Mouse (Mus musculus): ENCODE results near the gene Cdh11.

DNA sequence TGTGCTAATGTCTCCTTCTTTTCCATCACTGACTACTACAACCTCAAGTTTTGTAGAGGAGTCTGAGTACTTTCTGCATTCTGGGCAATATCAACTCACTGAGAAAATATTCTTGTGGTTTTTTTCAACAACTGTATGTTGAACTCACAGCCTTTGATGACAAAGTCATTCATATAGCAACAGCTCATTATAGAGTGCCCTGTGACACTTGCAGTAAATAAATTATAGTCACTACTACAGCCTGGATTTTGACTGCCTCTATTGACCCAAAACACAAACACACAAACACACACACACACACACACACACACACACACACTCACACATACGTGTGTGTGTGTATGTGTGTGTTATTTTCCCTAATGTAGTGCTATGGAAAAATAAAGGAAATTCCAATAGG lies 10.8 kb downstream of the Cdh11 start:
- TF ChIP-seq POLR2A (IDR thresholded peaks at IDR 0.05; ENCODE audit: borderline replicate concordance, insufficient read depth, low read length) (no peak), CTCF (IDR thresholded peaks at IDR 0.05; ENCODE audit: borderline replicate concordance, insufficient read depth, low read depth, low read length) (no peak)

Measured in cerebellum, adult 2 months (tissue).